Mouse (Mus musculus): ENCODE measurements around the gene Smco2.

DNA sequence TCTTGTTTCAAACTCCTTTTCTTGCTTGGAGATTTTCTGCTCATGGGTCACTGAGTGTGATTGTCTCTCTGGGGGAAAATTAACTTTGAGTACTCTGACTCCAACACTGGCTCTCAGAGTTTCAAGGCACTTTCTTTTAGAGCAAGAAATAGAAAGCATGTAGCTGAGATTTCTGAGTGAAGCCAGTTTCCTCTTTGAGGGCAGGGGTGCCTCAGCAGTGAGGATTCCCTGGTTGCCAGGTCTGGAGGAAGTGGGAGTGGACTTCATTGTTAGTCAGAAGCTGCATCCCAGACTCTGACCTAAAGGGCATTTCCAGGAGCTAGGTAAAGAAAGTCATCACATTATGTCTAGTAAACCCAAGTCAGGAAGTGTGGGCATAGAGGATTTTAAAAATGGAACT, 40.7 kb downstream of the Smco2 start:
- TF ChIP-seq EP300 (IDR thresholded peaks at IDR 0.05): 0 out of 2 replicates have a peak, but pooled peaks have one; percentile 17
- no peak for TF ChIP-seq CTCF (IDR thresholded peaks at IDR 0.05)

Data from lung, postnatal 0 days (tissue).